Mouse (Mus musculus) lung, postnatal 0 days (tissue): Measurements from ENCODE around the gene Ift46.

Experiments
- CTCF ChIP-seq: IDR thresholded peaks from 2 replicates; pipeline ENCODE4 v1.5.1; 2016; ENCODE audit warnings: antibody characterized with exemption, mild to moderate bottlenecking
- EP300 ChIP-seq: IDR thresholded peaks from 2 replicates; pipeline ENCODE4 v1.6.1; 2016; ENCODE audit warnings: antibody characterized with exemption, mild to moderate bottlenecking, control low read depth

DNA sequence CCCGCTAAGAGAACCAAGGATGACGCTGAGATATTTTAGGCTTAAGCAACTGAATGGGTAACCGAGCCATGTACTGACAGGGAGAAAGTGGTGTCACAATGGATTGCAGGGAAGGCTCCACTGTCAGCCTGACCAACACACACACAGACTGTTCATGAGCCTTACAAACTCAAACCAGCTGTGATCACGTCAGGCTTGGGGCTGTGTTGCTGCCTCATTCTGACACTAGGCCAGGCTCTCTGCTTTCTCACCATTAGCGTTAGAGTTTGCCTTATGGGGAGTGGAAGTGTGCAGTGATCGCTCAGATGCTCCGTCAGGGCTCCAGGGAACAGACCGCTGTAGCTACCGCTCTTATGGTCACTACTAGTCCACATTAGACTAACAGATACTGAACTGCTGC, 25.1 kb downstream of the Ift46 start:
- no peak for TF ChIP-seq EP300
- no peak for TF ChIP-seq CTCF
